Mouse (Mus musculus): Measurements from ENCODE around the gene Syngr4.

The Syngr4 gene

DNA sequence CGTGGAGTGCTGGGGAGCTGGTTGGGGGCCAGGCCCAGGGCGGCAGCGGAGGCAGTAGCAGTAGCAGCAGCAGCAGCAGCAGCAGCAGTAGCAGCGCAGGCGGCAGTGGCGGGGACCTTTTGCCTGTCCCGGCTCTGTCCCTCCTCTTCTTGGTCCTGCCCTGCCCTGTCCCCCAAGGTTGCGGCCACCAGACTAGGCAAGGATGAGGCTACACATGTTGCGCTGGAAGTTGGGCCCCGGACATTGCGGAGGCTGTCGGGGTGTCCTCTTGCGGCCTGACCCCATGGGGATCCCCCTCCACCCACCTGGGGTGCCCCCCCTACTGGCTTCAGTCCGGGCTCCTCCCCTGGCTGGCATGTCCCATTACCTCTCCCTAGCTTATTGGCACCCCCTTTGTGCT lies 26.7 kb downstream of the Syngr4 start:
- no peak for DNase-seq (ENCODE audit: low spot score in 2 of 2)

DNA sequence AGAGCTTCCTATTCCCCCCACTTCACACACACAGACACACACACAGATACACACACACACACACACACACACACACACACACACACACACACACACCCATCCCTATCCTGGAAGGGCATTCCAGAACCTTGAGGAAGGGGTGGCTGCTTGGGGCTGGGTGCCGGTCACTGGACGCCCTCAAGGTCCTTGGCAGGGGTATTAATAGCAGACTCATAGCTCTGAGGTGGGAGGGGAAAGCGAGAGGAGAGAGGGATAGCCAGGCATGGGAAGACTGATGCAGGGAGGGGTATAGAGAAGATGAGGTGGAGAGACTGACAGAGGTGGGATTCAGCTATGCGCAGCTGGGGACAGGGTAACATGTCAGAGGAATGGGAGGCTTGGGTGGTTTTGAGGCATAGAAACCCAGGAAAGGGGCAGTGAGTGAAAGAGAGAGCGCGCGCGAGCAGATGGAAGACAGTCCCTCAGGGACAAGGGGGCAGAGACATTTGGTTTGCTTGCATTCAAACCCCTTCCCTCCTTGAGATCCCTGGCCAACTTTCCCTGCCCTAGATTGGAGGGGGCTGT lies 27.3 kb downstream of the Syngr4 start:
- no peak for DNase-seq (ENCODE audit: low spot score in 2 of 2)

DNA sequence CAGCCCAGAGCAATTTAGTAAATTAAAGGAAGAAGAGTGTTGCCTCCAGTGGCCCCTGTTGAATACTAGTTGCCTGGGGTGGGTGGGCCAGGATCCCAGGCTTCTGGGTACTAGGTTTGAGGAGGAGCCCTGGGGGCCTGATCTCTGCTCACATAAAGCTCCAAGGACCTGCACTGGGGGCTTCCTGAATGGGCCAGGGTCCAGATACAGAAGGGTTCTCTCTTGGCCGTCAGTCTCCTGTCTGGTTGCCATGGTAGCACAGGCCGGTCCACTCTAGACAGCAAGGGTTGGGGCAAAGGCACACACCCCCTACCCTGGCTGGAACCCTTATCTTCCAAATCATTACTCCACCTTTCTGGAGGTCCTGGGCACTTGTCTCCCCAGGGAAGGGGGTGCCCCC lies 28.6 kb downstream of the Syngr4 start:
- DNase-seq (ENCODE audit: low spot score in 2 of 2), result no peak

- peak; percentile 93 to 96 for DNase-seq (ENCODE audit: low spot score in 2 of 2)
Measured at GRCm38 (mm10) chr7:45865925-45866910, 30.3 kb downstream of the Syngr4 start.

DNA sequence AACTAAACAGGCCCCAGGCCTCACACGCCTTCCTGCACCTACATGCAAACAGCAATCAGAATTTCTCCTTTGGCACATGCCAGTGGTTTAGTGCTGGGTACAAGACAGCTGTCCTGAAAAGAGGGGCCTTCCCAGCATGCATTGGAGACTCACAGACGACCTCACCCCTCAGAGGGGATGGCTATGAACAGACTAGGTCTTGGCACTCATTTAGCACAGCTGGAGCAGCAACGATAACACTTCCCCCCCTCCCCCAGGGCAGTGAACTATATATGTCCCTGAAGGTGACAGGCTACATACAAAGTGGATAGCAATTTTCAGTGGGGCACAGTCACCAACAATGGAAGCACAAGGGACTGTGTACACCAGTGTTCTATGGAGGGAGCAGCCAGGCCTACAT lies 32.1 kb downstream of the Syngr4 start:
- DNase-seq (ENCODE audit: low spot score in 2 of 2), result no peak

DNA sequence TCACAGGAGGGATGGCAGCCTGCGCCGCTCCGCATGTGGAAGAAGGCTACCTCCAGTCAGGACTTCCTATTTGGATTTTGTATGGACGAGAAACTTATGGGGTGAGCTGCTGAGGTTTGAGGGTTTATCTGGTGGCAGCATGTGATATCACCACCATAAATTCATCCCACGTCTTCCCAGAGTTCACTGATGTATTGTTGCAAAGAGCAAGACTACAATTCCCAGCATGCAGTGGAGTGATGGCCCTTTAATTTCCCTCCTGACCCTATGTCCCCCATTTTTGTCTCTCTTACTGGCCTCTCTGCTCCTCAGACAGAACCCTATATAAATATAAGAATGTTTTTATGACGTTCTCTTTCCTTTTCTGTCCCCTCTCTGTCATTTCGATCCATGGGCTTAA lies 33.7 kb downstream of the Syngr4 start:
- no peak for DNase-seq (ENCODE audit: low spot score in 2 of 2)

GRCm38 (mm10) chr7:45859008-45859407 lies 37.5 kb downstream of the Syngr4 start:
- no peak for DNase-seq (ENCODE audit: low spot score in 2 of 2)

DNA sequence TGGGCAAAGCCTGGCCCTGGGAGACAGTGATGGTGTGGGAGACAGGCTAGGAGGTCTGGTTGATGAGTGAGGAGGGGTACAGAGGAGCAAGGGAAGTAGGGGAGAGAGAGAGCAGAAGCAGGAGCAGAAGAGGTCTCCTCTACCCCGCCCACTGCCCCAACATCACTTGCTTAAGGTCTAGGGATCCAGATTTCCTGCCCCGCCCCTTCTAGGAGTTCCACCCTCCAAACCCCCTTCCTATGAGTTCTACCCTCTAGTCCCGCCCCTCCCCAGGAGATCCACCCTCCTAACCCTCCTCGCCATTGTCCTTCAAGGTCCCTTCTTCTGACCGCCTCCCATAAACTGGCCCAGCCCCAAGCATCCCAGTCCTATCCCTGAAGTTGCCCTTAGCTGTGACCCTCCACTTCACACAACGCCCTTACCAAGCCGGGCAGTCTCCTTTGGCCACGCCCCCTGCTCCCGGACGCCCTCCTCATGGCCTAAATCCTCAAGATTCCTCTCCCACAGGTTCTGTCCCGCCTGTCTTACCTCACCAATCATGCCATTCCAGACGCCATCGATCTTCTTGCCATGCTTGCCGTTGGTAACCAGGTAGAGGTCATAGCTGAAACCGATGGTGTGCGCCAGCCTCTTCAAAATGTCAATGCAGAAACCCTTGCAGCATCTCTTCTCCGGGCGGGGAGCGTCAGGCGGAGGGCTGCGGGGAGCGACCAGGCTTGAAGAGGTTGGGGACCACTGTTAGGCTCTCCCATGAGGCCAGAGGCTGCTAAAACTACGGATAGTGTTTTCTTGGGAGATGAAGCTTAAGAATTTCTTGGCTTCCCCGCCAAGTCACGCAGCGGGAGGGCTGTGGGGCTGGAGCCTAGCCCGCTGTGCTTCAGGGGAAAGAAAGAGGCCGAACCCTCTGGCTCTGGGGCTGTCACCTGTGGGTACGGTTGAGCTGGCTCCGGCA lies 39.3 kb downstream of the Syngr4 start:
- DNase-seq (ENCODE audit: low spot score in 2 of 2), result no peak

DNA sequence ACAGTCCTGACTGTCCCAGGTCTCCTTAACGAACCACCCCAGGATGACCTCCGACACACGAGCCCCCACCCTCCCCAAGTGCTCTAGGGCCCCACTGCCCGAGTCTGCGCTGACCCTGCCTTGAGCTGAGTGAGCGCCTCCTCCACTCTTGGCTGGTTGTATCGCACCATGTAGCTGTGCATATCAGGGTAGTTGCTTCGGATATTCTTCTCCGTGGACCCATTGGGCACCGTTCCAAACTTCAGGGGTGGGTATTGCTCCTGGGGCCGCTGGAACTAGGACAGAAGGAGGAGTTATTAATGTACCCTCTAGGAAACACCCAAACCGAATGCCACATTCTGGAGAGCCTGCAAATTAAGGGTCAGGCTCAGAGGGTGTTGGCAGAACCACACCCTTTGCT lies 43.4 kb downstream of the Syngr4 start:
- DNase-seq (ENCODE audit: low spot score in 2 of 2), result no peak

DNA sequence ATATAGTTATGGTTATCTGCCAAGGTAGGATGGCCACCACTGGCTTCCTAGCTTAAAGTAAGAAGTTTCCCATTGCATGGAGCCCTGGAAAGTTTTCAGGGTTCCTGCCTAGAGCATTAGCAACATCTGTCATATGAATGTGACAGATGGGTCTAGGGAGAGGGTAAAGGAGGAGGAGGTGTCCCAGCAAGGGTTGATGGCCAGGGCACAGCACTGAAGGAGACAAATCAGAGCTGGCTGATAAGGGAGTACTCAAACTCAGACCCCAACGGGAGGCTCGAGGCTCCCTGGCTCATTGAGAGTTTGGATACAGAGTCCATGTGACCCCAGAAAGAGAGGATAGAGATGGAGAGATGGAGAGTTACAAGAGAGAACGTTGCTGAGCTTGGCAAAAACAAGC lies 45.9 kb downstream of the Syngr4 start:
- no peak for DNase-seq (ENCODE audit: low spot score in 2 of 2)

DNA sequence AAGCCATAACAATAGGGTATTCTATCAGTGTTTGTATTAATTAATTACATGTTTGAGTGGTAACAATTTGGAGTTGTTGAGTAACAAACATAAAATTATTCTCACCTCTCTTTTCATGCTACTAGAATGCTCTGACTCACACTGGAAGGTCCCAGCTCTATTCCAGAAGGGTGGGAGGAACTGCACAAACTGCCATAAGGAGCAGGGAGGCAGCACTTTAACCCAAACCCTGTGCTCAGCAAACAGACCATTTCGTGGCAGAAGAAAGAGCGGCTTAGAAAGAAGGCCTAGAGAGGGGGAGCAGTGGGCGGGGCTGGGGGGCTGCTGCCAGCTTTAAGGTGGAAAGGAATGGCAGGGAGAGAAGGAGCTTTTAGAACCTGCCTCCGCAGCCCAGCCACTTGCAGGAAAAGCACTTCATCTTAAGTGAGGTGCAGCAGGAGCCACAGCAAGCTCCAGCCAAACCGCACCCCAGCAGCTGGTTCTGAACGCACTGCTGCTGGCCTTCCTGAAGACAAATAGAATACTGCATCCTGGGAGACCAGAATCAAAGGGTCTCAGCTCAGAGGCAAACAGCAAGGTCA lies 48.0 kb downstream of the Syngr4 start:
- DNase-seq (ENCODE audit: low spot score in 2 of 2), result no peak

DNA sequence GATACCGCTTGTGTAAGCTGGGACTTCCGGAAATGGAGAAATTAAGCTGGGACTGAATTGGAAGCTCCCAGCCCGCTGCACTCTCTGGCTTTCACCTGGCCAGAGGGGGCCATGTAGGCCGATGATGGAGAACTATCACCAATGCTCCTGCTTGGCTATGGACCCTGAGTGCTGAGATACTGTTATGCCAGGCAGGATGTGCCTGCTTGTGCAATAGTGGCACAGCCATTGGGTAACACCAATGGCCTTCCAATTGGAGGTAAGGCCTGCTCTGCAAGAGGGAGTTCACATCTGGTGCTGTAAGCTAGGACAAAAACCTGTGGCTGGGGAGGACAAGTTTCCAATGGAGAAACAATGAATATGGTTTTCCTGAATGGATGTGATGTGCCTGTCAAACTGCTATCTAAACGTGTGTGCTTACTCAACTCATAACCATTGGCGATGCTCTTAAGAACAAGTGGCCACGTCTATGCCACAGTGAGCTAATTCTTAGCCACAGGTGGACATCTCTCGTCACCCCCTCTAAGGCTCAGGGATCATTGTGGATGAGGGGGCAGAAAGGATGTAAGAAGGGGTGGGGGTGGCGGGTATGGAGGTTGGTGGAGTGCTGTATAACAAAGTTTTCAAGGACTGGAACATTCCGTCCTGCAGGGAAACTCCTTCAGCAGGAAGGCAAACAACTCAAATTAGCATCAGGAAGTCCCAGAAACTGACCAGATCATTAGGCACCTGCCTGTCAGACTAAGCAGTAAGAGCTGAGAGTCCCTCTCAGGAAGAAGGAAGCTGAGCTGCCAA lies 53.4 kb downstream of the Syngr4 start:
- no peak for DNase-seq (ENCODE audit: low spot score in 2 of 2)

All from heart, adult 9 months (tissue).